ENCODE assay signal across 8 mouse cellular contexts in the genomic region with DNA sequence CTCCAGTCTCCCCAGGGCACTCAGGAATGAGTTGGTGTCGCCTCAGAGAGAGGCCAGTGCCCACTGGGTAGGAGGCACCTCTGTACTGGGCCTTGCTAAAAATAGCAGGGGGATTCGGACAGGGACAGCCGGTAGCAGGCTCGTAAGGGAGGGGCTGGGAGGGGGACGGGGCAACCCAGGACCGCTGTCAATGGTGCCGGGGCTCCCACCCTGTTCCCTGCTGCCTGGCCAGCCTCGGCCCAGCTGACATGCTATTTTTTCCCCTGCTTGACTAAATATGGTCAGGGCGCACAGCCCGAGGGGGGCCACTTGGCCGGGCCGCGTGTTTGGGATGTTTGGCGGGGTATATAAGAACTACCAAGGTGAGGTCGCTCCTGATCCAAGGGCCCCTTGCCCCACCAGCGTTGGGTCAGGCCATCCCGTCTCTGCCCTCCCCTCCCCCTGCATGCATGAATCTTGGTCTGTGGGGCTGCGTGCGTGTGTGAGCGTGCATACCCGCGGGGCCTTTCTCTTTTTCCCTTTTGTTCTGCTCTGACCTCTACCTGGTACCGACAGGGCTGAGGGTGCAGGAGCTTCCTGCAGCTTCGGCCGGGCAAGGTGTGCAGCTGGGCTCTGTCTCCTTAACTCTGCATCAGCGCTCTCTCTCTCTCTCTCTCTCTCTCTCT. TPM values are rescaled to one million over a fixed set of nuclear protein-coding genes. Genes with fewer than 3 reads are reported as not detected.
DNase-seq lines count a peak whose midpoint lies in the region; ATAC-seq and TF ChIP-seq lines count a peak whose summit lies in the region.

No protein-coding gene starts in this region.

- 3% methylated on average over 26 of the region's 26 CpGs for WGBS in kidney, embryonic 14.5 days
- 7% methylated on average over 26 of the region's 26 CpGs for WGBS in hindbrain, embryonic 11.5 days

- peak; percentile 26; the same call in 1 of the 2 replicates for ATAC-seq in kidney, embryonic 14.5 days (ENCODE audit: low FRiP score, low TSS enrichment)
- ATAC-seq in hindbrain, embryonic 11.5 days (ENCODE audit: low FRiP score), result peak; percentile 43; the same call in 1 of the 2 replicates

- H3K27ac ChIP-seq in kidney, embryonic 14.5 days (ENCODE audit: low read depth, low read length), result no peak overlapping the region
- H3K27ac ChIP-seq in hindbrain, embryonic 11.5 days (ENCODE audit: low read depth, low read length), result no peak overlapping the region

- no peak overlapping the region; the same call in 1 of the 2 replicates for H3K9ac ChIP-seq in kidney, embryonic 14.5 days (ENCODE audit: low read depth, low read length)
- H3K9ac ChIP-seq in hindbrain, embryonic 11.5 days (ENCODE audit: low read depth, low read length), result 0 out of 2 replicates have a peak overlapping the region, but pooled peaks have one; percentile 11

- H3K4me1 ChIP-seq in kidney, embryonic 14.5 days (ENCODE audit: control insufficient read depth, insufficient read depth, low read length), result peaks cover 7% of the 10 kb centered on the region; the same call in 1 of the 2 replicates
- 0 out of 2 replicates have a peak, but pooled peaks cover 2% of the 10 kb centered on the region for H3K4me1 ChIP-seq in hindbrain, embryonic 11.5 days (replicated peaks; ENCODE audit: control insufficient read depth, insufficient read depth, low read length)

- H3K36me3 ChIP-seq in kidney, embryonic 14.5 days (ENCODE audit: control insufficient read depth, insufficient read depth, low read length), result no peaks in the 10 kb centered on the region
- H3K36me3 ChIP-seq in hindbrain, embryonic 11.5 days (ENCODE audit: control insufficient read depth, insufficient read depth, low read length), result no peaks in the 10 kb centered on the region
- no peaks in the 10 kb centered on the region for H3K36me3 ChIP-seq in myocyte (ENCODE audit: control insufficient read depth, insufficient read depth)

- intact Hi-C loops in left cerebral cortex, postnatal 36 days (cut with DNase I), result no loop called here

- H3K79me2 ChIP-seq in myocyte (ENCODE audit: control insufficient read depth, insufficient read depth), result peaks cover 3% of the 10 kb centered on the region

- H3K27me3 ChIP-seq in kidney, embryonic 14.5 days (ENCODE audit: control insufficient read depth, insufficient read depth, low read length), result peaks cover 49% of the 10 kb centered on the region
- H3K27me3 ChIP-seq in hindbrain, embryonic 11.5 days (ENCODE audit: control insufficient read depth, insufficient read depth, low read length), result peaks cover 24% of the 10 kb centered on the region
- H3K27me3 ChIP-seq in myocyte (ENCODE audit: control insufficient read depth, insufficient read depth, insufficient read length), result peaks cover 6% of the 10 kb centered on the region

- H3ac ChIP-seq in myocyte (ENCODE audit: control insufficient read depth, insufficient read length), result peak overlapping the region; percentile 1

- peak; percentile 99 for TF ChIP-seq POLR2A in myocyte (IDR thresholded peaks at IDR 0.05; ENCODE audit: insufficient read length, low read depth)

- no peaks in the 10 kb centered on the region for H3K9me3 ChIP-seq in kidney, embryonic 14.5 days (ENCODE audit: control insufficient read depth, low read length)
- H3K9me3 ChIP-seq in hindbrain, embryonic 11.5 days (ENCODE audit: control insufficient read depth, low read length), result no peaks in the 10 kb centered on the region

- peak overlapping the region; percentile 56 for H3K4me2 ChIP-seq in kidney, embryonic 14.5 days (replicated peaks; ENCODE audit: low read depth, low read length)
- H3K4me2 ChIP-seq in hindbrain, embryonic 11.5 days (replicated peaks; ENCODE audit: low read depth, low read length), result peak overlapping the region; percentile 83
- H3K4me2 ChIP-seq in myocyte (ENCODE audit: low read depth), result no peak overlapping the region

- DNase-seq in kidney, adult 8-10 months, result no peak
- peak; percentile 10 for DNase-seq in forelimb bud, embryonic 11.5 days (ENCODE audit: low read depth, low spot score)
- peak; percentile 49 for DNase-seq in hindbrain, embryonic 11.5 days (ENCODE audit: low spot score)
- no peak for DNase-seq in cerebellum, adult 11 months
- DNase-seq in left cerebral cortex, postnatal 36 days (ENCODE audit: low spot score in 2 of 2), result no peak
- no peak for DNase-seq in thymus, postnatal 14 days

- H3K4me3 ChIP-seq in kidney, embryonic 14.5 days (ENCODE audit: low read length), result peak overlapping the region; percentile 39
- H3K4me3 ChIP-seq in hindbrain, embryonic 11.5 days (ENCODE audit: low read depth, low read length), result peak overlapping the region; percentile 45
- H3K4me3 ChIP-seq in myocyte, result peak overlapping the region; percentile 59

TF ChIP-seq in myocyte, 11 proteins besides CTCF, POLR2A, EP300 and RAD21:
- TF ChIP-seq SRF (IDR thresholded peaks at IDR 0.05; ENCODE audit: control insufficient read depth, insufficient read length, low read depth), result peak; percentile 96
- TF ChIP-seq MYOD1 (IDR thresholded peaks at IDR 0.05; ENCODE audit: control insufficient read depth in 1 of 3, insufficient read length in 2 of 3, low read depth in 2 of 3), result peak in 2 of 3 experiments; percentile 22 to 64
- TF ChIP-seq USF1 (IDR thresholded peaks at IDR 0.05; ENCODE audit: low read depth), result no peak
- no peak for TF ChIP-seq REST (IDR thresholded peaks at IDR 0.05; ENCODE audit: insufficient read depth, insufficient read length)
- peak; percentile 55 for TF ChIP-seq TCF3 (IDR thresholded peaks at IDR 0.05; ENCODE audit: insufficient read length, low read depth)
- no peak for TF ChIP-seq TCF12 (IDR thresholded peaks at IDR 0.05; ENCODE audit: insufficient read depth, poor library complexity, severe bottlenecking)
- TF ChIP-seq CEBPB (IDR thresholded peaks at IDR 0.05; ENCODE audit: insufficient read depth, poor library complexity, severe bottlenecking), result no peak
- peak; percentile 99 for TF ChIP-seq POLR2AphosphoS2 (IDR thresholded peaks at IDR 0.05; ENCODE audit: insufficient read length, low read depth)
- TF ChIP-seq MYOG (IDR thresholded peaks at IDR 0.05; ENCODE audit: control insufficient read depth in 1 of 3, insufficient read depth in 1 of 3, insufficient read length in 2 of 3, low read depth in 2 of 3), result peak in 1 of 3 experiments; percentile 84

RNA-seq across cellular contexts. Expression of a gene that starts 50.9 kb away (rescaled TPM):
- 3.5 and 4.5 TPM in 2 replicates for polyA plus RNA-seq in kidney, embryonic 14.5 days (2014; fragmentation: Nextera tagmentation; extraction: Ambion mirVana)
- not detected in 2 replicates for polyA plus RNA-seq in hindbrain, embryonic 11.5 days (2014; fragmentation: Nextera tagmentation; extraction: Ambion mirVana)
- not detected for polyA plus RNA-seq in myocyte (2012; fragmentation: generic; extraction: Trizol)
- not detected for total RNA-seq in left cerebral cortex, postnatal 36 days (2021)

Comparison
In these comparisons a context has a peak if more than half of its experiments do, and no peak if none do; other contexts are left out.
1. DNase-seq: peak in forelimb bud, embryonic 11.5 days (single experiment) and hindbrain, embryonic 11.5 days (single experiment); none in kidney, adult 8-10 months (0 of 2), cerebellum, adult 11 months (single experiment), left cerebral cortex, postnatal 36 days (0 of 2) and thymus, postnatal 14 days (single experiment).
2. Peak in every context shown above with its lines, with median percentiles within 50 percentile points of each other: H3K4me3 ChIP-seq.